Mouse (Mus musculus) CH12.LX (cell line): Measurements from ENCODE around the gene Hist2h4. TPM values are rescaled to one million over a fixed set of nuclear protein-coding genes. Genes with fewer than 3 reads are reported as not detected.

Experiments used
- DNase-seq: peaks from one replicate; pipeline ENCODE4 v3.0.0-alpha.2; 2013; ENCODE audit errors: extremely low read depth
- H3K27ac ChIP-seq: 2 replicates; pipeline ENCODE4 v1.5.1; 2012; ENCODE audit warnings: low read depth, mild to moderate bottlenecking, control low read depth, moderate library complexity; ENCODE audit not compliant: insufficient read depth
- H3K27me3 ChIP-seq: replicated peaks from 2 replicates; pipeline ENCODE3; 2012; ENCODE audit warnings: inconsistent platforms
- H3K36me3 ChIP-seq, 2 experiments: replicated peaks in 1 of 2; 2 replicates each; pipeline versions ENCODE3 to v1.6.1; 2012; ENCODE audit warnings: inconsistent platforms in 1 of 2, low read length in 1 of 2, mild to moderate bottlenecking in 1 of 2, mixed read lengths in 1 of 2, moderate library complexity in 1 of 2; ENCODE audit not compliant: control insufficient read depth in 1 of 2, insufficient read depth in 1 of 2
- H3K4me1 ChIP-seq, 2 experiments: 2 replicates each; pipeline ENCODE4 v1.6.1; 2012; ENCODE audit warnings: inconsistent platforms in 1 of 2, moderate library complexity in 1 of 2; ENCODE audit not compliant: insufficient read depth in 2 of 2, control insufficient read depth in 1 of 2
- H3K4me2 ChIP-seq: 2 replicates; pipeline ENCODE4 v1.6.1; 2012; ENCODE audit warnings: low read depth, mild to moderate bottlenecking, control low read depth; ENCODE audit not compliant: poor library complexity, insufficient read depth, severe bottlenecking
- H3K4me3 ChIP-seq, 3 experiments: fragments of 150-350 bp in 1 of 3; sonication (generic) in 1 of 3; replicated peaks in 1 of 3; 2 replicates each; pipeline versions ENCODE3 to v1.5.1; 2011 to 2012; ENCODE audit warnings: low read depth in 2 of 3, low read length in 2 of 3, mild to moderate bottlenecking in 2 of 3, moderate library complexity in 2 of 3, control low read depth in 1 of 3, improper control_type of control experiment in 1 of 3, inconsistent platforms in 1 of 3, mixed read lengths in 1 of 3; ENCODE audit not compliant: poor library complexity in 1 of 3
- H3K79me2 ChIP-seq: replicated peaks from 2 replicates; pipeline ENCODE4 v1.6.1; 2012; ENCODE audit warnings: mild to moderate bottlenecking, moderate library complexity; ENCODE audit not compliant: control insufficient read depth, poor library complexity, insufficient read depth, severe bottlenecking; ENCODE audit errors: extremely low read depth
- H3K9ac ChIP-seq: 2 replicates; pipeline ENCODE4 v1.6.1; 2012; ENCODE audit warnings: low read depth, mild to moderate bottlenecking, control low read depth, moderate library complexity; ENCODE audit not compliant: insufficient read depth
- H3K9me3 ChIP-seq: replicated peaks from 2 replicates; pipeline ENCODE3; 2012; ENCODE audit warnings: low read length, inconsistent platforms, mixed read lengths
- BHLHE40 ChIP-seq: IDR thresholded peaks from 2 replicates; pipeline ENCODE4 v1.6.1; 2011; ENCODE audit warnings: mild to moderate bottlenecking, low read depth, low read length, improper control_type of control experiment
- CHD1 ChIP-seq: IDR thresholded peaks from 2 replicates; pipeline ENCODE4 v1.6.1; 2012; ENCODE audit warnings: low read depth, low read length, improper control_type of control experiment, inconsistent platforms
- CHD2 ChIP-seq: IDR thresholded peaks from 2 replicates; pipeline ENCODE4 v1.6.1; 2011; ENCODE audit warnings: low read length, improper control_type of control experiment
- E2F4 ChIP-seq: IDR thresholded peaks from 2 replicates; pipeline ENCODE4 v1.6.1; 2011; ENCODE audit warnings: low read depth, low read length, improper control_type of control experiment; ENCODE audit not compliant: insufficient replicate concordance
- ELF1 ChIP-seq: IDR thresholded peaks from 2 replicates; pipeline ENCODE4 v1.6.1; 2014; ENCODE audit warnings: low read depth, mild to moderate bottlenecking, inconsistent platforms, low read length, improper control_type of control experiment
- EP300 ChIP-seq: IDR thresholded peaks from 2 replicates; pipeline ENCODE4 v1.6.1; 2011; ENCODE audit warnings: low read length, improper control_type of control experiment
- ETS1 ChIP-seq: conservative IDR thresholded peaks from 2 replicates; pipeline ENCODE4 v1.6.1; 2012; ENCODE audit warnings: low read depth, mild to moderate bottlenecking, inconsistent platforms, low read length, improper control_type of control experiment, moderate library complexity
- IRF4 ChIP-seq: IDR thresholded peaks from 2 replicates; pipeline ENCODE4 v1.6.1; 2014; ENCODE audit warnings: low read depth, mild to moderate bottlenecking, inconsistent platforms, low read length, improper control_type of control experiment
- JUN ChIP-seq: IDR thresholded peaks from 2 replicates; pipeline ENCODE4 v1.6.1; 2011; ENCODE audit warnings: low read depth, mild to moderate bottlenecking, low read length, improper control_type of control experiment, moderate library complexity; ENCODE audit not compliant: insufficient read depth
- JUND ChIP-seq: conservative IDR thresholded peaks from 2 replicates; pipeline ENCODE4 v1.6.1; 2011; ENCODE audit warnings: low read depth, low read length, improper control_type of control experiment
- MAFK ChIP-seq: IDR thresholded peaks from 2 replicates; pipeline ENCODE4 v1.6.1; 2011; ENCODE audit warnings: low read length, improper control_type of control experiment; ENCODE audit not compliant: insufficient replicate concordance
- MAX ChIP-seq: IDR thresholded peaks from 2 replicates; pipeline ENCODE4 v1.6.1; 2011; ENCODE audit warnings: low read length, improper control_type of control experiment
- MEF2A ChIP-seq: IDR thresholded peaks from 2 replicates; pipeline ENCODE4 v1.6.1; 2014; ENCODE audit warnings: low read depth, mild to moderate bottlenecking, inconsistent platforms, low read length, improper control_type of control experiment, borderline replicate concordance
- MXI1 ChIP-seq: IDR thresholded peaks from 2 replicates; pipeline ENCODE4 v1.6.1; 2011; ENCODE audit warnings: mild to moderate bottlenecking, low read depth, low read length, improper control_type of control experiment
- MYC ChIP-seq: IDR thresholded peaks from 2 replicates; pipeline ENCODE4 v1.6.1; 2011; ENCODE audit warnings: low read depth, mild to moderate bottlenecking, improper control_type of control experiment, low read length
- NRF1 ChIP-seq: IDR thresholded peaks from 2 replicates; pipeline ENCODE4 v1.6.1; 2014; ENCODE audit warnings: low read depth, mild to moderate bottlenecking, inconsistent platforms, low read length, improper control_type of control experiment, moderate library complexity
- PAX5 ChIP-seq: IDR thresholded peaks from 2 replicates; pipeline ENCODE4 v1.6.1; 2012; ENCODE audit warnings: low read length, inconsistent platforms, mixed read lengths
- POLR2A ChIP-seq: IDR thresholded peaks from 2 replicates; pipeline ENCODE4 v1.6.1; 2011; ENCODE audit warnings: low read depth, mild to moderate bottlenecking, improper control_type of control experiment, low read length
- POLR2AphosphoS2 ChIP-seq: IDR thresholded peaks from 2 replicates; pipeline ENCODE4 v1.6.1; 2011; ENCODE audit warnings: low read depth, low read length, improper control_type of control experiment
- RAD21 ChIP-seq: IDR thresholded peaks from 2 replicates; pipeline ENCODE4 v1.6.1; 2011; ENCODE audit warnings: low read depth, mild to moderate bottlenecking, low read length, improper control_type of control experiment, moderate library complexity
- SIN3A ChIP-seq: IDR thresholded peaks from 2 replicates; pipeline ENCODE4 v1.6.1; 2012; ENCODE audit warnings: low read length, improper control_type of control experiment, inconsistent platforms
- SMC3 ChIP-seq: IDR thresholded peaks from 2 replicates; pipeline ENCODE4 v1.6.1; 2011; ENCODE audit warnings: low read depth, low read length, improper control_type of control experiment
- TBP ChIP-seq: conservative IDR thresholded peaks from 2 replicates; pipeline ENCODE4 v1.6.1; 2011; ENCODE audit warnings: low read depth, low read length, improper control_type of control experiment
- TCF12 ChIP-seq: IDR thresholded peaks from 2 replicates; pipeline ENCODE4 v1.6.1; 2014; ENCODE audit warnings: low read depth, mild to moderate bottlenecking, inconsistent platforms, low read length, improper control_type of control experiment
- UBTF ChIP-seq: IDR thresholded peaks from 2 replicates; pipeline ENCODE4 v1.6.1; 2012; ENCODE audit warnings: low read depth, mild to moderate bottlenecking, inconsistent platforms, low read length, improper control_type of control experiment, moderate library complexity
- USF2 ChIP-seq: conservative IDR thresholded peaks from 2 replicates; pipeline ENCODE4 v1.6.1; 2011; ENCODE audit warnings: low read depth, low read length, improper control_type of control experiment
- ZC3H11A ChIP-seq: IDR thresholded peaks from 2 replicates; pipeline ENCODE4 v1.6.1; 2012; ENCODE audit warnings: low read depth, mild to moderate bottlenecking, inconsistent platforms, low read length, improper control_type of control experiment
- ZKSCAN1 ChIP-seq: IDR thresholded peaks from 2 replicates; pipeline ENCODE4 v1.6.1; 2012; ENCODE audit warnings: low read depth, inconsistent platforms, low read length, improper control_type of control experiment, borderline replicate concordance
- ZMIZ1 ChIP-seq: IDR thresholded peaks from 2 replicates; pipeline ENCODE4 v1.6.1; 2012; ENCODE audit warnings: low read depth, mild to moderate bottlenecking, inconsistent platforms, low read length, improper control_type of control experiment
- ZNF384 ChIP-seq: IDR thresholded peaks from 2 replicates; pipeline ENCODE4 v1.6.1; 2012; ENCODE audit warnings: low read depth, low read length, improper control_type of control experiment, inconsistent platforms
- dilution Hi-C: fragments of 300-500 bp; cut with MboI; formaldehyde crosslinking; loops from 2 replicates; pipeline ENCODE4 v1.14.3; 2020; ENCODE audit warnings: low sequenced_read_pairs; ENCODE audit not compliant: extremely low pct_unique_long_range_greater_than_20kb, extremely low pct_ligation_motif_present
- in situ Hi-C: fragments of 300-500 bp; cut with MboI; formaldehyde crosslinking; loops from 3 replicates; pipeline ENCODE4 v1.14.3; 2019; ENCODE audit warnings: low sequenced_read_pairs, low pct_ligation_motif_present, low pct_unique_long_range_greater_than_20kb, mixed read lengths
- polyA plus RNA-seq: library from polyadenylated mRNA; unstranded; fragments of >175 nt; gene quantifications from 2 replicates; pipeline ENCODE4 v1.2.1, GENCODE M21; 2012; ENCODE audit warnings: low read depth; ENCODE audit not compliant: insufficient read length
- total RNA-seq, 2 experiments: library from RNA; depleted of rRNA; stranded (reverse); fragments of 300-350 nt in 1 of 2; fragments of >200 nt in 1 of 2; gene quantifications; 2 replicates each; pipeline ENCODE4 v1.2.3; 2012 to 2014

Gene Hist2h4
- total and polyA plus RNA-seq, 3 experiments = 0.91 to 116 (median 2.5) TPM

DNA sequence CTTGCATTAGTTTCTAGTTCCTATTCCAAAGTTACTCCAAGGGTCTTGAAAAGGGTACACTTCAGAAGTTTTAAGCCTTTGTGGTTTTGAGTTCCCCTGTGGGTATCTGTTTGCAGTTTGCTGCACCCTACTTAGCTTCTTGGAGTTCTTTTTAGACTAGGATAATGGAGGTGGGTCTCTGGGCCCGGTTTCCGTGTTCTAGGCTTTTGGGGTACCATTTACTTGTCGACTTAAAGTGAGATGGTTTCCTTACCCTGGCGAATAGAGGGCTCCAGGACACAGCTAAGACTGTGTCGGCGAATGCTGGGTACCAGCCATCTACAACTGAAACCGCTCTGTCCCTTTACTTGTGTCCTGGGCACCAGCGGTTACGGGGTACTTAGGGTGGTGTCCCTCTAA lies 41.5 kb downstream of the Hist2h4 start:
- Histone ChIP-seq H3K27me3 (no peaks in the 10 kb centered on the region), H3K4me1 (peaks cover 11 to 52% of the 10 kb centered on the region in 2 experiments), H3K27ac (peak overlapping the region; percentile 92), H3K79me2 (peaks cover 16% of the 10 kb centered on the region), H3K9ac (peak overlapping the region; percentile 71), H3K4me3 (peak overlapping the region; percentile 54 to 75 (median 62)), H3K36me3 (no peaks in the 10 kb centered on the region), H3K9me3 (no peaks in the 10 kb centered on the region), H3K4me2 (peak overlapping the region; percentile 76)
- in situ Hi-C loops = loop anchor here (10.0 kb wide), 2 partner anchors 257 to 567 kb away; partner anchors contain the start of gene Mcl1
- no peak for DNase-seq
- dilution Hi-C loops = no loop called here
- TF ChIP-seq UBTF = no peak
- TF ChIP-seq CHD1 = peak; percentile 59; the same call in 1 of the 2 replicates

DNA sequence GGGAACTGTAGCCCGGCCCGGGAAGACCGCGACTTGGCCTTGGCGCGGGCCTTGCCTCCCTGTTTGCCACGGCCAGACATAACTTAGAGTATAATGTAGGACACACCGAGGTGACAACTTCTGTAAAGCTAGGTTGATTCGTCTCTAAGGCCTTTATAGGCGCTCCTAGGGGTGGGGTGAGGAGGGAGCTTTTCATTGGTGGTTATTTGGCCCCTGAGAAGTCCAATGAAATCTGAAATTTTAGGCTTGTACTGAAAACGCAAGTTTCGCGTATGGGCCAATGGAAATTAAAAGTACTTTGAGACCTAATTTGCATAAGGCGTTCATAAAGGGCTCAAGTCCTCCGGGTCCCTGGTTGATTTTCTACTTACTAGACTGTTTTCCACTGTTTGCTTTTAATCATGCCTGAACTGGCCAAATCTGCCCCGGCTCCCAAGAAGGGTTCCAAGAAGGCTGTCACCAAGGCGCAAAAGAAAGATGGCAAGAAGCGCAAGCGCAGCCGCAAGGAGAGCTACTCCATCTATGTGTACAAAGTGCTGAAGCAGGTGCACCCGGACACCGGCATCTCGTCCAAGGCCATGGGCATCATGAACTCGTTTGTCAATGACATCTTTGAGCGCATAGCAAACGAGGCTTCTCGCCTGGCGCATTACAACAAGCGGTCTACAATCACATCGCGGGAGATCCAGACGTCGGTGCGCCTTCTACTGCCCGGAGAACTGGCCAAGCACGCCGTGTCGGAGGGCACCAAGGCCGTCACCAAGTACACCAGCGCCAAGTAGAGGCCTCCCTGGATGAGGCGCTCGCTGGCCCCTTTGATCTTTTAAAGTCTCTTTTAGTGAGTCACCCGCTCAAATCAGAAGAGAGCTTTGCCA lies 42.1 kb downstream of the Hist2h4 start, which contains the start of the genes Hist2h2ac and Hist2h2be:
Gene Hist2h2ac (minus strand): TSS at position 116 of the 875 bp plus-strand sequence.
Gene Hist2h2be (plus strand): TSS at position 355 of the 875 bp plus-strand sequence.
- Histone ChIP-seq H3K4me1 (peaks cover 11 to 45% of the 10 kb centered on the region in 2 experiments), H3K4me2 (peak within 1 kb of the TSS; percentile 76), H3K9ac (peak within 1 kb of the TSS; percentile 99), H3K27me3 (no peaks in the 10 kb centered on the region), H3K79me2 (peaks cover 16% of the 10 kb centered on the region), H3K27ac (peak within 1 kb of the TSS; percentile 99), H3K36me3 (no peaks in the 10 kb centered on the region), H3K9me3 (no peaks in the 10 kb centered on the region), H3K4me3 (peak within 1 kb of the TSS; percentile 62 to 75 (median 75))
- in situ Hi-C loops = loop anchor here (10.0 kb wide), 2 partner anchors 256 to 566 kb away; partner anchors contain the start of gene Mcl1
- peak; percentile 97 for DNase-seq
- dilution Hi-C loops = no loop called here
- TF ChIP-seq ZMIZ1 (peak; percentile 99), E2F4 (0 out of 2 replicates have a peak, but pooled peaks have one; percentile 24), MAFK (peak; percentile 68; the same call in 1 of the 2 replicates), MYC (0 out of 2 replicates have a peak, but pooled peaks have one; percentile 18), ELF1 (peak; percentile 46; the same call in 1 of the 2 replicates), ZNF384 (no peak), UBTF (peak; percentile 86), POLR2AphosphoS2 (peak; percentile 99), TCF12 (peak; percentile 86), NRF1 (peak; percentile 79), MAX (peak; percentile 61), PAX5 (no peak), JUN (no peak), MXI1 (peak; percentile 92), USF2 (no peak), TBP (peak; percentile 99), ETS1 (no peak), JUND (no peak), POLR2A (peak; percentile 86), IRF4 (no peak; the same call in 1 of the 2 replicates), ZKSCAN1 (no peak), SMC3 (0 out of 2 replicates have a peak, but pooled peaks have one; percentile 4), MEF2A (peak; percentile 31; the same call in 1 of the 2 replicates), CHD2 (0 out of 2 replicates have a peak, but pooled peaks have one; percentile 24), BHLHE40 (no peak), CHD1 (peak; percentile 93), RAD21 (no peak), ZC3H11A (no peak), EP300 (0 out of 2 replicates have a peak, but pooled peaks have one; percentile 35), SIN3A (0 out of 2 replicates have a peak, but pooled peaks have one; percentile 40)
